Comparison of ENCODE assay signal across 8 mouse cellular contexts in genomic region chr11:117599049-117599787, GRCm38 (mm10). TPM values are rescaled to one million over a fixed set of nuclear protein-coding genes. Genes with fewer than 3 reads are reported as not detected.
A peak's percentile ranks its signal among the peaks of the same experiment; 100 is the strongest.
DNase-seq lines count a peak whose midpoint lies in the region; ATAC-seq and TF ChIP-seq lines count a peak whose summit lies in the region.

No protein-coding gene starts in this region.

- H3K9ac ChIP-seq in ES-Bruce4 (ENCODE audit: low read depth, poor library complexity, severe bottlenecking), result peak overlapping the region; percentile 34
- peak overlapping the region; percentile 11; the same call in 1 of the 2 replicates for H3K9ac ChIP-seq in forebrain, embryonic 16.5 days (replicated peaks; ENCODE audit: low read depth, low read length)
- H3K9ac ChIP-seq in midbrain, embryonic 12.5 days (replicated peaks), result no peak overlapping the region; the same call in 1 of the 2 replicates

- no peak for TF ChIP-seq EP300 in ES-Bruce4 (IDR thresholded peaks at IDR 0.05; ENCODE audit: insufficient read depth, low read depth, low read length)

- peak overlapping the region; percentile 32 for H3K4me2 ChIP-seq in forebrain, embryonic 16.5 days (ENCODE audit: low read length)
- peak overlapping the region; percentile 30 for H3K4me2 ChIP-seq in midbrain, embryonic 12.5 days (replicated peaks)

- TF ChIP-seq CTCF in ES-Bruce4 (IDR thresholded peaks at IDR 0.05; ENCODE audit: low read depth, low read length), result no peak

- TF ChIP-seq POLR2A in ES-Bruce4 (IDR thresholded peaks at IDR 0.05; ENCODE audit: insufficient read depth, low read length), result no peak

- H3K4me3 ChIP-seq in ES-Bruce4 (ENCODE audit: low read depth, low read length), result peak overlapping the region; percentile 13
- H3K4me3 ChIP-seq in forebrain, embryonic 16.5 days (replicated peaks; ENCODE audit: low read length), result peak overlapping the region; percentile 18; the same call in 1 of the 2 replicates
- H3K4me3 ChIP-seq in midbrain, embryonic 12.5 days, result no peak overlapping the region

- no peaks in the 10 kb centered on the region for H3K9me3 ChIP-seq in ES-Bruce4 (replicated peaks; ENCODE audit: control insufficient read depth, insufficient read depth, low read length, poor library complexity, severe bottlenecking)
- no peaks in the 10 kb centered on the region for H3K9me3 ChIP-seq in forebrain, embryonic 16.5 days (ENCODE audit: control insufficient read depth, low read length)
- no peaks in the 10 kb centered on the region for H3K9me3 ChIP-seq in midbrain, embryonic 12.5 days

- WGBS in forebrain, embryonic 16.5 days, result 13% methylated on average over 16 of the region's 16 CpGs
- 3% methylated on average over 16 of the region's 16 CpGs for WGBS in large intestine, adult 2 months
- WGBS in midbrain, embryonic 12.5 days, result 9% methylated on average over 16 of the region's 16 CpGs

- peak; percentile 42; the same call in 1 of the 2 replicates for ATAC-seq in frontal cortex, adult (ENCODE audit: low TSS enrichment)
- no peak for ATAC-seq in forebrain, embryonic 16.5 days
- ATAC-seq in midbrain, embryonic 12.5 days (ENCODE audit: low FRiP score, low read depth), result no peak

- no peaks in the 10 kb centered on the region for H3K27me3 ChIP-seq in ES-Bruce4 (ENCODE audit: control insufficient read depth, insufficient read depth, low read length, poor library complexity, severe bottlenecking)
- H3K27me3 ChIP-seq in forebrain, embryonic 16.5 days (replicated peaks; ENCODE audit: control insufficient read depth, insufficient read depth, low read length), result no peaks in the 10 kb centered on the region
- peaks cover 84% of the 10 kb centered on the region for H3K27me3 ChIP-seq in midbrain, embryonic 12.5 days

- H3K27ac ChIP-seq in ES-Bruce4 (ENCODE audit: insufficient read depth, low read length), result peak overlapping the region; percentile 66
- peak overlapping the region; percentile 37; the same call in 1 of the 2 replicates for H3K27ac ChIP-seq in forebrain, embryonic 16.5 days (ENCODE audit: low read length)
- no peak overlapping the region for H3K27ac ChIP-seq in midbrain, embryonic 12.5 days (replicated peaks)

- peaks cover 31% of the 10 kb centered on the region for H3K4me1 ChIP-seq in ES-Bruce4 (ENCODE audit: control insufficient read depth, insufficient read depth, low read length)
- peaks cover 41% of the 10 kb centered on the region for H3K4me1 ChIP-seq in forebrain, embryonic 16.5 days (replicated peaks; ENCODE audit: control insufficient read depth, insufficient read depth, low read length)
- H3K4me1 ChIP-seq in midbrain, embryonic 12.5 days, result peaks cover 45% of the 10 kb centered on the region

- no peak for DNase-seq in frontal cortex, postnatal 25 days (ENCODE audit: low spot score in 2 of 2)
- peak; percentile 42 for DNase-seq in large intestine, adult 2 months (ENCODE audit: low read depth, low spot score)
- DNase-seq in yolk sac, embryonic 10.5 days (ENCODE audit: low spot score), result no peak
- DNase-seq in layer of hippocampus, adult 11-12 months (ENCODE audit: low spot score), result no peak

- no peaks in the 10 kb centered on the region for H3K36me3 ChIP-seq in ES-Bruce4 (ENCODE audit: control insufficient read depth, insufficient read depth, low read length, poor library complexity, severe bottlenecking)
- no peaks in the 10 kb centered on the region for H3K36me3 ChIP-seq in forebrain, embryonic 16.5 days (ENCODE audit: control insufficient read depth, insufficient read depth)
- H3K36me3 ChIP-seq in midbrain, embryonic 12.5 days, result no peaks in the 10 kb centered on the region

RNA-seq across cellular contexts. Expression of gene Tnrc6c, which starts 54.9 kb away (rescaled TPM):
- 28.6 and 28.7 TPM in 2 replicates for polyA plus RNA-seq in ES-Bruce4 (2011; ENCODE audit: insufficient read depth, insufficient read length, low read depth, missing spikeins)
- 28.0 and 29.7 TPM in 2 replicates for polyA plus RNA-seq in forebrain, embryonic 16.5 days (2015; fragmentation: Nextera tagmentation; extraction: Ambion mirVana)
- polyA plus RNA-seq in large intestine, adult 2 months (2012; rRNA removed), result 8.2 and 13.2 TPM in 2 replicates
- polyA plus RNA-seq in midbrain, embryonic 12.5 days (2016; fragmentation: Nextera tagmentation; extraction: Ambion mirVana), result 24.3 and 26.4 TPM in 2 replicates
